Mouse (Mus musculus) liver, embryonic 16.5 days (tissue): ENCODE measurements around the gene Cblc. TPM values are rescaled to one million over a fixed set of nuclear protein-coding genes. Genes with fewer than 3 reads are reported as not detected.

ENCODE experiments used
- ATAC-seq: fragments of 200-750 bp; cut with Nextera tagmentation; 2 replicates; pipeline ENCODE4 v1.8.0; 2017; ENCODE audit warnings: low read depth, mild to moderate bottlenecking, moderate number of reproducible peaks, moderate library complexity
- H3K27ac ChIP-seq: fragments of 300-500 bp; sonication (generic); 2 replicates; pipeline ENCODE4 v1.5.1; 2014; ENCODE audit warnings: mild to moderate bottlenecking, low read length
- H3K27me3 ChIP-seq: fragments of 300-500 bp; sonication (generic); 2 replicates; pipeline ENCODE4 v1.6.1; 2014; ENCODE audit warnings: low read depth, low read length, mixed read lengths; ENCODE audit not compliant: control insufficient read depth, insufficient read depth
- H3K36me3 ChIP-seq: fragments of 300-500 bp; sonication (generic); 2 replicates; pipeline ENCODE4 v1.6.1; 2014; ENCODE audit warnings: mild to moderate bottlenecking; ENCODE audit not compliant: control insufficient read depth, insufficient read depth
- H3K4me1 ChIP-seq: fragments of 300-500 bp; sonication (generic); 2 replicates; pipeline ENCODE4 v1.6.1; 2014; ENCODE audit warnings: low read depth, low read length, mixed read lengths; ENCODE audit not compliant: control insufficient read depth
- H3K4me2 ChIP-seq: fragments of 300-500 bp; sonication (generic); 2 replicates; pipeline ENCODE4 v1.6.1; 2014; ENCODE audit warnings: low read depth, low read length, mixed read lengths
- H3K4me3 ChIP-seq: fragments of 300-500 bp; sonication (generic); 2 replicates; pipeline ENCODE4 v1.5.1; 2014; ENCODE audit warnings: low read depth, mild to moderate bottlenecking, low read length
- H3K9ac ChIP-seq: fragments of 300-500 bp; sonication (generic); 2 replicates; pipeline ENCODE4 v1.6.1; 2014; ENCODE audit warnings: low read depth, low read length
- H3K9me3 ChIP-seq: fragments of 300-500 bp; sonication (generic); replicated peaks from 2 replicates; pipeline ENCODE4 v1.6.1; 2016; ENCODE audit warnings: low read length; ENCODE audit not compliant: control insufficient read depth
- WGBS: fragments of 180-500 bp; shearing (Covaris S2); extraction: QIAGEN DNeasy Blood & Tissue Kit; methylation state at CpG from one replicate; pipeline ENCODE4 v1.1.7; 2014; ENCODE audit not compliant: insufficient replicate concordance; 5-methylcytosine and 5-hydroxymethylcytosine counted together
- polyA plus RNA-seq: library from polyadenylated mRNA; unstranded; fragments of >200 nt; fragmentation: Nextera tagmentation; extraction: Ambion mirVana; gene quantifications from 2 replicates; pipeline ENCODE4 v1.2.1, GENCODE M21; 2015

The Cblc gene
- polyA plus RNA-seq, 1 experiment from 2014 or later: 4.7 TPM

DNA sequence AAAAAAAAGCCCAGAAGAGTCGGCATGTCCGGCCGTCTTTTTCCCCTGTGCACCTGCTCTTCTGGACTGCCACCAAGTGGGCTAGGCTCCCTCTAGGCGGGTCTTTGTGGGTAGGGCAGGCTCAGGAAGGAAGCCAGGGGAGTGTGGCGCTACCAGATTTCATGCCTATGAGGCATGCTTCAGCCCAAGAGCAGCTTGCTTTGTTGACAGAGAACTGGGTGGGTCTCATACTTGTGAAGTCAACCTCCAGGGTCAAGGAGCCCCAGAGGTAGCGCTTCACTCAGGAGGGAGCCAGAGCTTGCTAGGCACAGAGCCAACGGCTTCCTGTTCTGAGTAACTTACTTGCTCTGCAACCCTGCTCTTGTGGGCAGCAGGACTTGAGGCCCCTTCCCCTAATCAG, 43.0 kb downstream of the Cblc start:
- no peaks in the 10 kb centered on the region for H3K27me3 ChIP-seq

GRCm38 (mm10) chr7:19752652-19753051, 44.0 kb downstream of the Cblc start:
- Histone ChIP-seq H3K27me3 (no peaks in the 10 kb centered on the region), H3K27ac (no peak overlapping the region), H3K4me2 (no peak overlapping the region), H3K9me3 (no peaks in the 10 kb centered on the region), H3K9ac (no peak overlapping the region), H3K36me3 (no peaks in the 10 kb centered on the region), H3K4me1 (peaks cover 29% of the 10 kb centered on the region), H3K4me3 (no peak overlapping the region)
- WGBS: 65% methylated on average over 8 of the region's 8 CpGs
- ATAC-seq: no peak

More for the DNA sequence above, 43.0 kb downstream of the Cblc start:
- WGBS: 35% methylated on average over 7 of the region's 7 CpGs
- ATAC-seq: no peak
- Histone ChIP-seq H3K4me2 (no peak overlapping the region), H3K4me3 (no peak overlapping the region), H3K36me3 (no peaks in the 10 kb centered on the region), H3K27ac (no peak overlapping the region), H3K4me1 (peaks cover 20% of the 10 kb centered on the region), H3K9ac (no peak overlapping the region), H3K9me3 (no peaks in the 10 kb centered on the region)

DNA sequence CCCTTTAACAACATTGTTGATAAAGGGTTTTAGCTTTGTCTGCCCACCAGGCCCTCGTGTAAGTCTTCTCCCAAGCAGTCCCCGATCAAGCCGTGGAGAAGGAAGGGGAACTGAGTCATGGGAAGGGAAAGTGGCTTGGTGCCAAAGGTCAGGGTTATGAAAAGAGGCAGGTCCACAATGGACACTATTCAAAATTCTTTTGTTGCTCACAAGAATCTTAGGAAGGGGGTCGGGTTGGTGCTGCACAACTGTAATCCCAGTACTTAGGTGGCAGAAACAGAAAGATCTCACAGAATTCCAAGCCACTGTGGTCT, 45.6 kb downstream of the Cblc start:
- Histone ChIP-seq H3K9me3 (no peaks in the 10 kb centered on the region), H3K4me1 (peaks cover 36% of the 10 kb centered on the region), H3K9ac (no peak overlapping the region), H3K36me3 (no peaks in the 10 kb centered on the region), H3K27me3 (no peaks in the 10 kb centered on the region), H3K4me3 (no peak overlapping the region), H3K27ac (no peak overlapping the region), H3K4me2 (no peak overlapping the region)
- no peak for ATAC-seq
- 15% methylated on average over 4 of the region's 4 CpGs for WGBS

DNA sequence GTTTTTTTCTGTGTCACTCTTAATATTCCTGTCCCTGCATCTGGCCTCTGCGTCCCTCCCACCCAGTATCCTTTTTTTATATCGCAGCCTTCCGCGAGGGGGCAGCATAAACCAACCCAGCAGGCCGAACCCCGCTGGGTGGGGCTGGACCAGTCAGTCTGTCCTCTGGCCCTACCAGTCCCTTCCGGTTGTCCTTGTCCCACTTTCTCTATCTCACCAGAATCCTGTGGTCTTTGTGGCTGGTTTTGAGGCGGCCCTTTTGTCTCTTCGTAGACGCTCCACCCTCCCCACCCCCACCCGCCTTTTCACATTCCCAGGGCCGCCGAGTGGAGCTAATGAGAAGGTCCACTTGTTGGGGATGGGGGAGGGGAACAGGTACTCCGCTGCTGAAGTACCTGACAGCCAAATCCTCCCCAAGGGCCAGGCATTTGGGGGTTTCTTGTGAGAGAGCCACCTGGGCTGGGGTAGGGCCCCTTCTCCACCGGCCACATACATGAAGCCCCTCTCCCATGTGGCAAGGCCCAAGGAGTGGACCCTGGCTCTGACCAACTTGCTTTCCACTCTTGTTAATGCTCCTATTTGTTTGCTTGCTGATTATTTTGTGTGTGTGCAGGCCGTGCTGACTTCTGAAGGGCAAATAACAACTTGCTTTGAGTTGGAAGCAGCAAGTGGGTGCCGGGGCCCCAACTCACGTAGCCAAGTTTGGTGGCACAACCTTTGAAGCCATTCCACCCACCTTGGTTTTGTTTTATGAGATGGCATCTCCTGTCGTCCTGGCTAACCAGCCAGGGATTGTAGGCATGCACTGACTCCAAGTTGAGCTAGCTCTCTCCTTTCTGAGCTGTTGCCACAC, 46.2 kb downstream of the Cblc start, which contains the start of gene Nectin2:
TSS of gene Nectin2 (minus strand) at position 267 of the 853 bp plus-strand sequence.
- peak; percentile 69 for ATAC-seq
- H3K9me3 ChIP-seq: no peaks in the 10 kb centered on the region
- peak within 1 kb of the TSS; percentile 65 for H3K27ac ChIP-seq
- peaks cover 36% of the 10 kb centered on the region for H3K4me1 ChIP-seq
- no peaks in the 10 kb centered on the region for H3K27me3 ChIP-seq
- H3K36me3 ChIP-seq: no peaks in the 10 kb centered on the region
- peak within 1 kb of the TSS; percentile 69 for H3K9ac ChIP-seq
- peak within 1 kb of the TSS; percentile 93 for H3K4me2 ChIP-seq
- H3K4me3 ChIP-seq: peak within 1 kb of the TSS; percentile 67
- WGBS: 17% methylated on average over 19 of the region's 19 CpGs

- peak overlapping the region; percentile 93 for H3K4me2 ChIP-seq
Observed at GRCm38 (mm10) chr7:19749389-19750216, 47.0 kb downstream of the Cblc start.

GRCm38 (mm10) chr7:19748219-19749195, 48.1 kb downstream of the Cblc start:
- Histone ChIP-seq H3K9me3 (no peaks in the 10 kb centered on the region), H3K9ac (peak overlapping the region; percentile 69), H3K36me3 (no peaks in the 10 kb centered on the region), H3K27me3 (no peaks in the 10 kb centered on the region), H3K4me3 (peak overlapping the region; percentile 67), H3K4me1 (peaks cover 36% of the 10 kb centered on the region), H3K4me2 (peak overlapping the region; percentile 93), H3K27ac (peak overlapping the region; percentile 46; the same call in 1 of the 2 replicates)
- ATAC-seq: no peak
- under 1% methylated on average over 32 of the region's 32 CpGs for WGBS

More at GRCm38 (mm10) chr7:19749389-19750216, 47.0 kb downstream of the Cblc start:
- peak overlapping the region; percentile 46; the same call in 1 of the 2 replicates for H3K27ac ChIP-seq
- H3K27me3 ChIP-seq: no peaks in the 10 kb centered on the region
- no peaks in the 10 kb centered on the region for H3K36me3 ChIP-seq
- H3K9me3 ChIP-seq: no peaks in the 10 kb centered on the region
- peaks cover 36% of the 10 kb centered on the region for H3K4me1 ChIP-seq
- peak overlapping the region; percentile 69 for H3K9ac ChIP-seq
- WGBS: under 1% methylated on average over 46 of the region's 46 CpGs
- peak; percentile 92 for ATAC-seq
- H3K4me3 ChIP-seq: peak overlapping the region; percentile 67

DNA sequence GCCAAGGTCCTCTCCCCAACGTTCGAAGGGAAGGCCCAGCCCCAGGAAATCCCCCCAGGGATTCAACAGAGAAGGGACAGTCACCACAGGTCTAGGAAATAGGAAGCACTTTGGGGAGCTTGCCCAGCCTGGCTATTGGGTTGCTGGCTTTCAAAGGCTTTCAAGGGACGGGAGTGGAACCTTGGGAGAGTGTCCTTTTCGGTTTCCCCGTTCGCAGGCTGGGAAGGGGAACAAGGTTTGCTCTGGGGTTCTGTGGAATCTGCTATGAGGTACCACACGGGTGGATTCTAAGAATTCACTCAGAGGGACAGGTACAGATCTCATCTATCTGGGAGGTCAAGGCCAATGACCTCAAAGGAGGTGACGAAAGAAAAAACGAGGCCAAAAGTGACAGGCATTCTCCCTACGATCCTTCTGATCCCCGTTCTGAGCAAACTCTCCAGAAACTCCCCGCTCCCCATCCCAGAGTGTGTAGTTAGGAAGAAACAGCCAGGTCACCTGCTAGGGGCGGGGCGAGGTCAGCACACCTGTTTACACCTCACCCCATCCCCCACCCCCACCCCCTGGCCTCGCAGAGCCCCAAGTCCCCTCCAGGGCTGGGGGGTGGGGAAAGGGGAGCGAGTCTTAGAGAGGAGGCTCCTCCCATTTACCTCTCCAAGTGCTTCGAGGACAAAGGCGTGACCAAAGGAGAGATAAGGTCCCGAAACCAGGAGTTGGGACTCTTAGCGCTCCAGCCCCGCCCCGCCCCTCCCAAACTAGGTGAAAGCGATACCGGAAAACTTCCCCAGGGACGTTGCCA, 49.0 kb downstream of the Cblc start:
- WGBS: 7% methylated on average over 25 of the region's 25 CpGs
- no peak for ATAC-seq
- Histone ChIP-seq H3K27me3 (no peaks in the 10 kb centered on the region), H3K4me2 (peak overlapping the region; percentile 93), H3K4me1 (peaks cover 38% of the 10 kb centered on the region), H3K9me3 (no peaks in the 10 kb centered on the region), H3K4me3 (peak overlapping the region; percentile 67), H3K9ac (no peak overlapping the region), H3K36me3 (no peaks in the 10 kb centered on the region), H3K27ac (0 out of 2 replicates have a peak overlapping the region, but pooled peaks have one; percentile 8)
